Mouse (Mus musculus): ENCODE measurements around the gene Lca5l. TPM values are rescaled to one million over a fixed set of nuclear protein-coding genes. Genes with fewer than 3 reads are reported as not detected.
"Not testable (repeated sequence)": the region's sequence is repeated elsewhere in the genome, so short reads cannot be mapped to it uniquely, and the experiment has no call there.

Lca5l gene
- polyA plus RNA-seq, 1 experiment from 2014 or later, result 1.6 TPM

DNA sequence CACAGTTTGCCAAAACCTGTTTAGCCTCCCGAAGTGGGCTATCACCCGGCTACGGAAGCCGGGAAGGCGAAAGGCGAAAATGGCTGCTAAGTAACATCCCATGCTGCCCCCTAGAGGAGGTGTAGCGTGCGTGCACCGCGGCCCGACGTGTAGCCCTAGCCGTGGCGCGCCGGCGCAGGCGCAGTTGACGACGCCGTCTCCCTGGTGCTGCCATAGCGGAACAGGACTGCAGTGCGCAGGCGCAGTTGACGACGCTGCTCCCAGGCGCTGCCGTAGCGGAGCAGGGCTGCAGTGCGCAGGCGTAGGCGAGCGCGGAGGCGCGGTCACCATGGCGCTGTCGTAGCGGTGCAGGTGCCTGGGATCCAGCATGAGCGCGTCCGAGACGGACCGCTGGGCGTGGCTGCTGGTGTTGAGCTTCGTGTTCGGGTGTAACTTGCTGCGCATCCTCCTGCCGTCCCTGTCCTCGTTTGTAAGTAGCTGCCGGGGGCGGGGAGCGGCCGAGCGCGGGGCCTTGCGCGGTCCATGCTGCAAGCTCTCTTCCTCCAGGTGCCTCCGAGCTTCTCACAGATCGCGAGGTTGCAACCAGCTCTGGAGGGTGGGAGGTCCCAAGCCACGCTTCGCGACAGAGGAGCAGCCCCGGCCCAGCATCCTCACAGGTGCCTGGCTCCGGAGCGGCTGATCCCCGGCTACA is 46.8 kb downstream of the Lca5l start, which contains the start of gene Wrb:
Wrb (plus strand) TSS at position 298 of the 691 bp plus-strand sequence.
- peaks cover 4% of the 10 kb centered on the region for H3K27me3 ChIP-seq
- under 1% methylated on average over 68 of the region's 68 CpGs for WGBS
- H3K4me1 ChIP-seq (replicated peaks), result peaks cover 18% of the 10 kb centered on the region
- peak within 1 kb of the TSS; percentile 81 for H3K27ac ChIP-seq (replicated peaks)
- H3K4me3 ChIP-seq, result peak within 1 kb of the TSS; percentile 92
- peak; percentile 96 for ATAC-seq (ENCODE audit: low read depth)
- no peaks in the 10 kb centered on the region for H3K36me3 ChIP-seq
- H3K9me3 ChIP-seq, result no peaks in the 10 kb centered on the region
- H3K4me2 ChIP-seq, result peak within 1 kb of the TSS; percentile 82
- H3K9ac ChIP-seq, result peak within 1 kb of the TSS; percentile 89

DNA sequence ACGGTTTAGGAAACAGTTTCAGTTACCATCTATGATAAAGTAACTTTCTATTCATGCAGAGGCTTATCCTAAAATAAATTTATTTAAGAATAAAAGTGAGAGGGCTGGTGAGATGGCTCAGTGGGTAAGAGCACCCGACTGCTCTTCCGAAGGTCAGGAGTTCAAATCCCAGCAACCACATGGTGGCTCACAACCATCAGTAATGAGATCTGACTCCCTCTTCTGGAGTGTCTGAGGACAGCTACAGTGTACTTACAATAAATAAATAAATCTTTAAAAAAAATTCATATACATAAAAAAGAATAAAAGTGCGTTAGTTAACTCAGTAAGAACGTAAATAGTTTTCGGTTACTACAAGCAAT is 47.3 kb downstream of the Lca5l start:
- not testable (repeated sequence) for H3K36me3 ChIP-seq; H3K9me3 ChIP-seq; H3K27me3 ChIP-seq; H3K9ac ChIP-seq; H3K27ac ChIP-seq (replicated peaks)
- Histone ChIP-seq H3K4me3 (peak overlapping the region; percentile 92), H3K4me2 (0 out of 2 replicates have a peak overlapping the region, but pooled peaks have one; percentile 14), H3K4me1 (replicated peaks) (peaks cover 18% of the 10 kb centered on the region)
- WGBS, result 24% methylated on average over 6 of the region's 6 CpGs
- peak; percentile 75 for ATAC-seq (ENCODE audit: low read depth)

GRCm38 (mm10) chr16:96128466-96128865 is 63.6 kb downstream of the Lca5l start:
- ATAC-seq (ENCODE audit: low read depth), result no peak

GRCm38 (mm10) chr16:96127657-96128344 is 64.3 kb downstream of the Lca5l start, which contains the start of gene Hmgn1:
Hmgn1 (minus strand) TSS chr16:96127729.
- peak within 1 kb of the TSS; percentile 96 for H3K4me3 ChIP-seq
- H3K27me3 ChIP-seq, result no peaks in the 10 kb centered on the region
- under 1% methylated on average over 69 of the region's 72 CpGs for WGBS
- peak within 1 kb of the TSS; percentile 90 for H3K4me2 ChIP-seq
- peaks cover 37% of the 10 kb centered on the region for H3K36me3 ChIP-seq
- ATAC-seq (ENCODE audit: low read depth), result peak; percentile 98
- peak within 1 kb of the TSS; percentile 99 for H3K27ac ChIP-seq (replicated peaks)
- H3K9ac ChIP-seq, result peak within 1 kb of the TSS; percentile 99
- H3K9me3 ChIP-seq, result no peaks in the 10 kb centered on the region
- H3K4me1 ChIP-seq (replicated peaks), result peaks cover 40% of the 10 kb centered on the region

More at GRCm38 (mm10) chr16:96128466-96128865, 63.6 kb downstream of the Lca5l start:
- H3K27me3 ChIP-seq, result no peaks in the 10 kb centered on the region
- H3K9ac ChIP-seq, result peak overlapping the region; percentile 77
- peaks cover 30% of the 10 kb centered on the region for H3K36me3 ChIP-seq
- peak overlapping the region; percentile 60 for H3K4me2 ChIP-seq
- H3K9me3 ChIP-seq, result no peaks in the 10 kb centered on the region
- 4% methylated on average over 9 of the region's 9 CpGs for WGBS
- H3K4me3 ChIP-seq, result peak overlapping the region; percentile 96
- H3K4me1 ChIP-seq (replicated peaks), result peaks cover 40% of the 10 kb centered on the region
- peak overlapping the region; percentile 99 for H3K27ac ChIP-seq (replicated peaks)

DNA sequence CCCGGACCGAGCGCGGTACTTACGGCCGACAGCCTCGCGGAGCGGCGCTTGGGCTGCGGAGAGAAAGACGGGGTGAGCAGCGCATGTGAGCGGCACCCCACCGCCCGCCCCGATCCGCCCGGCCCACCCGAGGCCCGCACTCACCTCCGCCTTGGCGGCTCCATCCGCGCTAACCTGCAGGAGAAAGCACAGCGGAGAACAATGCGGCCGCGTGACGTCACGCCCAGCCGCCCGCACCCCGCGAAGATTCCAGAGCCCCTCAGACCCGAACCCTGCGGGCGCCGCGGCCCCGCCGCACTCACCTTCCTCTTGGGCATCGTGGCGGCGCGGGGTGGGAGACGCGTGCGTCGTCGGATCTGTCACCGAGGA is 64.8 kb downstream of the Lca5l start:
- peak; percentile 78 for ATAC-seq (ENCODE audit: low read depth)
- H3K4me3 ChIP-seq, result peak overlapping the region; percentile 96
- peak overlapping the region; percentile 99 for H3K9ac ChIP-seq
- peaks cover 40% of the 10 kb centered on the region for H3K4me1 ChIP-seq (replicated peaks)
- under 1% methylated on average over 48 of the region's 52 CpGs for WGBS
- H3K9me3 ChIP-seq, result no peaks in the 10 kb centered on the region
- peak overlapping the region; percentile 90 for H3K4me2 ChIP-seq
- H3K27me3 ChIP-seq, result no peaks in the 10 kb centered on the region
- peaks cover 42% of the 10 kb centered on the region for H3K36me3 ChIP-seq
- peak overlapping the region; percentile 99 for H3K27ac ChIP-seq (replicated peaks)

GRCm38 (mm10) chr16:96126684-96127171 is 65.3 kb downstream of the Lca5l start:
- no peak for ATAC-seq (ENCODE audit: low read depth)

GRCm38 (mm10) chr16:96120022-96120623 is 71.9 kb downstream of the Lca5l start:
- H3K27ac ChIP-seq (replicated peaks), result no peak overlapping the region
- H3K27me3 ChIP-seq, result no peaks in the 10 kb centered on the region
- peaks cover 17% of the 10 kb centered on the region for H3K4me1 ChIP-seq (replicated peaks)
- H3K36me3 ChIP-seq, result peaks cover 71% of the 10 kb centered on the region
- no peaks in the 10 kb centered on the region for H3K9me3 ChIP-seq
- H3K4me2 ChIP-seq, result no peak overlapping the region
- WGBS, result 77% methylated on average over 4 of the region's 4 CpGs
- no peak for ATAC-seq (ENCODE audit: low read depth)
- no peak overlapping the region for H3K9ac ChIP-seq
- no peak overlapping the region for H3K4me3 ChIP-seq

More at GRCm38 (mm10) chr16:96126684-96127171, 65.3 kb downstream of the Lca5l start:
- peaks cover 46% of the 10 kb centered on the region for H3K36me3 ChIP-seq
- 10% methylated on average over 19 of the region's 19 CpGs for WGBS
- H3K9ac ChIP-seq, result peak overlapping the region; percentile 99
- peak overlapping the region; percentile 96 for H3K4me3 ChIP-seq
- H3K27ac ChIP-seq (replicated peaks), result peak overlapping the region; percentile 99
- no peaks in the 10 kb centered on the region for H3K27me3 ChIP-seq
- H3K4me2 ChIP-seq, result peak overlapping the region; percentile 90
- no peaks in the 10 kb centered on the region for H3K9me3 ChIP-seq
- H3K4me1 ChIP-seq (replicated peaks), result peaks cover 40% of the 10 kb centered on the region

GRCm38 (mm10) chr16:96114729-96115128 is 77.3 kb downstream of the Lca5l start:
- H3K36me3 ChIP-seq, result peaks cover 24% of the 10 kb centered on the region; the same call in 1 of the 2 replicates
- no peaks in the 10 kb centered on the region for H3K9me3 ChIP-seq
- no peak overlapping the region for H3K9ac ChIP-seq
- no peak overlapping the region for H3K4me2 ChIP-seq
- WGBS, result 57% methylated on average over 4 of the region's 4 CpGs
- ATAC-seq (ENCODE audit: low read depth), result no peak
- no peaks in the 10 kb centered on the region for H3K4me1 ChIP-seq (replicated peaks)
- no peak overlapping the region for H3K27ac ChIP-seq (replicated peaks)
- no peaks in the 10 kb centered on the region for H3K27me3 ChIP-seq
- no peak overlapping the region for H3K4me3 ChIP-seq

- H3K9me3 ChIP-seq, result no peaks in the 10 kb centered on the region
- WGBS, result 67% methylated on average over 2 of the region's 2 CpGs
- no peak overlapping the region for H3K9ac ChIP-seq
- no peak overlapping the region for H3K27ac ChIP-seq (replicated peaks)
- no peak for ATAC-seq (ENCODE audit: low read depth)
- no peak overlapping the region for H3K4me2 ChIP-seq
- H3K27me3 ChIP-seq, result no peaks in the 10 kb centered on the region
- H3K4me3 ChIP-seq, result no peak overlapping the region
- H3K36me3 ChIP-seq, result 0 out of 2 replicates have a peak, but pooled peaks cover 5% of the 10 kb centered on the region
- no peaks in the 10 kb centered on the region for H3K4me1 ChIP-seq (replicated peaks)
These were observed 79.3 kb downstream of the Lca5l start for GRCm38 (mm10) chr16:96112769-96113168.

DNA sequence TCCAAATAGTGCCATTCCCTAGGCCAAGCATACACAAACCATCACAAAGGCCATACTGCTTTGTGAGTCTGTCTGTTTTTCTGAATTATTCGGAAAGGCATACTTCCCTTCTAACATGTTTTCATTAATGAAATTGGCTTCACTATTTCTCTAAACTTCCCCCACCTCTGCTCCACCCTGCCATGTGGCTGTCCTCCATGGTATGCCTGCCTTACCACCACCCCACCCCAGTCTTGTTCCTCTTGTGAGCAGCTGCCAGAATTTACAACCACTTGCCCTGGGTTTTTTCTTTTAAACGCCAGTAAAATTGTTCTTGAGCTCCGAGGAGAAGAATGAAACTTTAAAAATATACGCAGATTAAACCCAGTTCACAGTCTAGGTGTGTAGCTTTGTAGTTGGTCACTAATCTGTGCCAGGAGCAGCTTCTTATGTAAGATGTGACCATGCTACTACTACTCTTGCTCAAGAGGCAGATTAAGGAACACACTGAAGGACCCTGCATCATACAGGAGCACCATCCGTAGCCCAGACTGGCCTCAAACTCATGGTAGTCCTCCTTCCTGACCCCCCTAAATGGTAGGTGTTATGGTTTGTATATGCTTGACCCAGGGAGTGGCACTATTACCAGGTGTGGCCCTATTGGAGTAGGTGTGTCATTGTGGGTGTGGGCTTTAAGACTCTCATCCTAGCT is 81.3 kb downstream of the Lca5l start:
- no peaks in the 10 kb centered on the region for H3K9me3 ChIP-seq
- no peak overlapping the region for H3K4me2 ChIP-seq
- H3K36me3 ChIP-seq, result no peaks in the 10 kb centered on the region
- no peak overlapping the region for H3K4me3 ChIP-seq
- ATAC-seq (ENCODE audit: low read depth), result no peak
- 80% methylated on average over 5 of the region's 5 CpGs for WGBS
- H3K27me3 ChIP-seq, result no peaks in the 10 kb centered on the region
- no peak overlapping the region for H3K27ac ChIP-seq (replicated peaks)
- H3K9ac ChIP-seq, result no peak overlapping the region
- H3K4me1 ChIP-seq (replicated peaks), result no peaks in the 10 kb centered on the region

- Histone ChIP-seq H3K9ac (no peak overlapping the region), H3K36me3 (no peaks in the 10 kb centered on the region), H3K27me3 (no peaks in the 10 kb centered on the region), H3K9me3 (no peaks in the 10 kb centered on the region), H3K27ac (replicated peaks) (no peak overlapping the region), H3K4me1 (replicated peaks) (no peaks in the 10 kb centered on the region), H3K4me2 (no peak overlapping the region), H3K4me3 (no peak overlapping the region)
- 71% methylated on average over 4 of the region's 4 CpGs for WGBS
- no peak for ATAC-seq (ENCODE audit: low read depth)
These were observed 82.4 kb downstream of the Lca5l start for GRCm38 (mm10) chr16:96109673-96110072.
